Mouse (Mus musculus): ENCODE measurements around the gene Mis12. TPM values are rescaled to one million over a fixed set of nuclear protein-coding genes. Genes with fewer than 3 reads are reported as not detected.

Mis12 gene
- 67.8 and 73.9 TPM in 2 replicates for polyA plus RNA-seq (2016; fragmentation: Nextera tagmentation; extraction: Ambion mirVana)

DNA sequence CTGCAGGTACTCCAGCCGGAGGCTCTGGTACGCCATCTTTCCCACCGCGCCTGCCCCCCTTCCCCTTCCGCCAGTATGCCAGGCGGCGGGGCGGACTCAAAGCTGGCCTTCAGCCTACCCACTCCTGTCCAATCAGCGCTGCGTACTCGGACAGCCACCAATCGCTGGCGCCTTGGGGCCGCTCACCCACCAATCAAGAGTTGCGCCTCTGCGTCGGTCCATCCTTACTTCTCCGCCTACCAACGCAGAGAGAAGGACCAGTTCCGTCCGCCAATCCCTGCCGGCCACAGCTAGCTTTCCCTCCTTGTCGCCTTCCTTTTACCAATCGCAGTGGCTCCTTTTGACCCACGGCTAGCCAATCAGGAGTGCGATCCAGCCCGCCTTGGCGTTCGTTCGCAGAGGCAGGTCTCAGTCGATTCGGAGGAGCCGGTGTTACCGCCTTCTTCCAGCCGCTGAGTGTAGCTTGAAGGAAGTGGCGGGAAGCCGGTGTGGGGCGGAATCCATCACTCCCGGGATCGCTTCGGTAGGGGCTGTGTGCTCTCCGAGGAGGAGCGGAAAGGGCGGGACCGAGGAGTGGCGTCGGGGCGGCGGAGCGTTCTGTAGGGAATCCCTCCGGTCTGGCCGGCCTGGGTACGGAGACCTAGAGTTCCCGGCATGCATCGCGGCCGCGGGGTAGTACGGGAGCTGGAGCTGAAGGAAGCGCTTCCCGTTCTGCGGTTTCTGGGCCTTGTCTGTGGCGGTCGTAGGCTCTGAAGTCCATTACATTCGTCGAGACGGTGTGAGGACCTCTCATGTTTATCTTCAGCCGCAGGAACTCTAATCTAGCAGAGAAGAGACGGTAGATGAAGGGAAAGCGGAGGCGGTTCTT is at the start of gene Mis12, which contains the start of gene Derl2:
TSS of gene Mis12 (plus strand) at position 411 of the 868 bp plus-strand sequence.
TSS of gene Derl2 (minus strand) at position 641 of the 868 bp plus-strand sequence.
- peak; percentile 98 for DNase-seq (ENCODE audit: extremely low spot score, low spot score)
- Histone ChIP-seq H3K4me1 (peaks cover 39% of the 10 kb centered on the region), H3K9me3 (no peaks in the 10 kb centered on the region), H3K4me3 (peak within 1 kb of the TSS; percentile 87), H3K36me3 (replicated peaks) (peaks cover 43% of the 10 kb centered on the region), H3K27ac (peak within 1 kb of the TSS; percentile 97), H3K27me3 (ENCODE audit: poor library complexity, severe bottlenecking) (no peaks in the 10 kb centered on the region)
- WGBS, result under 1% methylated on average over 71 of the region's 71 CpGs

DNA sequence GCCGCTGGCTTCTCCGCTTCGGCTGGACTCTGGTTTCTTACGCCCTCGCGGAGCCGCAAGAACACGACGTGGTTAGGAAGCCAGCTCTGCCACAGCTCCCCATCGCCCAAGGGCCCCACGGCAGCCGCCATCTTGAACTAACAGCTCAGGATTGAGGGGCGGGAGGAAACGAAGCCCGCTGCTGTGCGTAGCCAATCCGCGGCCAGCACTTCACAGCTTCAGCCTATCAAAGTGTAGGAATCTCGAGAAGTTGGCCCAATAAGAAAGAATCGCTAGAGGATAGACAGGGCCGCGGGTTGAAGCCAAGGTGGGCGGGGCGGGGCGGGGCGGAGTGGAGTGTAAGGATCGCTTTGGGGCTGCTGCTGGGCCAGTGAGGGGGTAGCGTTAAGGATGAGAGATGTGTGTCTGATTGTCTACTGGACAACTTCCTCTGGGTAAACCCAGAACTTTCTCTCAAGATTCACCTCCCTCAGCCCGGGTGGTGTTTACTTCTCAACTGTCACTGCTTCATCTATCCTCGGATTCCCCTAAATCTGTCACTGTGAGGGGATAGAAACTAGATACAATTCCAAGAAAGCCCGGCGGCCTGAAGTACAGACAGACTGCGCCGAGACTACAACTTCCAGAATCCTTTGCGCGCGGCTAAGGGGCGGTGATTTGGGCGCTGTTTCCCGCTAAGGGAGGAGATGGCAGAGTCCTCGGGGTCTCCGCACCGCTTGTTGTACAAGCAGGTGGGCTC is 49.4 kb upstream of the Mis12 start, which contains the start of the genes Nup88 and Rpain:
TSS of gene Nup88 (minus strand) at position 153 of the 739 bp plus-strand sequence.
TSS of gene Rpain (plus strand) at position 393 of the 739 bp plus-strand sequence.
- Histone ChIP-seq H3K9me3 (no peaks in the 10 kb centered on the region), H3K4me3 (peak within 1 kb of the TSS; percentile 92), H3K27me3 (ENCODE audit: poor library complexity, severe bottlenecking) (no peaks in the 10 kb centered on the region), H3K4me1 (peaks cover 22% of the 10 kb centered on the region), H3K27ac (peak within 1 kb of the TSS; percentile 95), H3K36me3 (replicated peaks) (peaks cover 58% of the 10 kb centered on the region)
- under 1% methylated on average over 43 of the region's 43 CpGs for WGBS
- DNase-seq (ENCODE audit: extremely low spot score, low spot score), result peak; percentile 94

DNA sequence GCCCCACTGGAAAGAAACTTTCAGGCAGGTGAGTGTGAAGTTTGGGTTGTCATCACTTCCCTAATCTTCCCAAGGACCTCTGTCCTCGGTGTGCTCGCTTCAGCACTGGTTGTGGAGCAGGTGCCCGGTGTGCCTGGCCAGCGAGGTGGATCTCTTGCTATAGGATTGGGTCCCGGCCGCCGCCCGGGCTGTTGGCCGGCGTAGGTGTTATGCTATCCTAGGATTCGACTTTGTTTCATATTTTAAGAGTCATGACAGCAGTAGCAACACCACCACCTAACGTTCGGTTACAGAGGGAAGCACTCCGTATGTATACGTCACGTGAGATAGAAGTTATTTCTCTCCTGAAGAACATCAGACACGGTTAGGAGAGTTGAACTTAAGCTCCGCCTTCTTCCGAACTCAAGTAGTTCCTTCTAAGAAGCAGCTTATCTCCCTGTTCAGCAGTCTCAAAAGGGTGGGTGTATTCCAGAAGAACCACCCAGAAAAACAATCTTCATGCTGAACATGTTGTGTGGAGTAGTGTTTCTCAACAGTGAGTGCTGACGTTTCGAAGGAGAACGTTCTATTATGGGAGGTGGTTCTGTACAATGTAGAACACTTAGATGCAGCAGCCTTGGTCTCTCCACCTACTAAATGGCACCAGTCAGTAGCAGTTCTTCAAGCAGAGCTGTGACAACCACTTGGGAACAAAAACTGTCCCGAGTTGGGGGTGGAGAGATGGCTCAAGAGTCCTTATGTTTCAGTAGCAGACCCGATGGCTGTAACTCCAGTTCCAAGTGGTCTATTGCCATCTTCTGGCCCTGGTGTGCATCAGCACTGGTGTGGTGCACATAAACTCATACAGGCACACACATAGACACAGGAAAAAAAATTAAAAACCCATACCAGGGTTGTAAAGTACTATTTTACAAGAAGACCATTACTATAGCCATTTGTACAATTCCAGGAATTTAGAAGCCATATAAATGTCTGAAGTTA is 48.6 kb upstream of the Mis12 start:
- 19% methylated on average over 24 of the region's 24 CpGs for WGBS
- no peak for DNase-seq (ENCODE audit: extremely low spot score, low spot score)
- H3K36me3 ChIP-seq (replicated peaks), result peaks cover 58% of the 10 kb centered on the region
- peak overlapping the region; percentile 95 for H3K27ac ChIP-seq
- H3K4me3 ChIP-seq, result peak overlapping the region; percentile 92
- H3K9me3 ChIP-seq, result no peaks in the 10 kb centered on the region
- H3K4me1 ChIP-seq, result peaks cover 22% of the 10 kb centered on the region
- no peaks in the 10 kb centered on the region for H3K27me3 ChIP-seq (ENCODE audit: poor library complexity, severe bottlenecking)

DNA sequence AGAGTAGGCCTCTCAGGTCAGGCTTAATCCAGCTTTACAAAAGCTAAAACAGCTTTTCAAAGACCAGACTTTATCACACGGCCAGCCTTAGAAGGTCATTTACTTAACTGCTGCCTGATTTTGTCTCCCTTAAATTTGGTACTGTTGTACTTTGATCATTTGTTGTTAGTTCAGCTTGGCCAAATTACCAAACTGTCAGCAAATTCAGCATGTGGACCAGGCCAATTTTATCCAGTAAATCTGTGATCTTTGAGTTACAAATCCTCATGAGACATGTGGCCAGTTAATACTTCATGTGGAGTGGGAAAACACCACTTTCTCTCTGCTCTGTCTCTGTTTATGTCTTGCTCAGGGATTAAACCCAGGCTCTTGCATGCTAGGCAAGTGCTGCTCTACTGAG is 46.8 kb upstream of the Mis12 start:
- Histone ChIP-seq H3K27me3 (ENCODE audit: poor library complexity, severe bottlenecking) (no peaks in the 10 kb centered on the region), H3K27ac (no peak overlapping the region), H3K4me1 (peaks cover 22% of the 10 kb centered on the region), H3K36me3 (replicated peaks) (peaks cover 62% of the 10 kb centered on the region), H3K4me3 (no peak overlapping the region), H3K9me3 (no peaks in the 10 kb centered on the region)
- WGBS, result 72% methylated on average over 1 of the region's 1 CpGs
- no peak for DNase-seq (ENCODE audit: extremely low spot score, low spot score)

DNA sequence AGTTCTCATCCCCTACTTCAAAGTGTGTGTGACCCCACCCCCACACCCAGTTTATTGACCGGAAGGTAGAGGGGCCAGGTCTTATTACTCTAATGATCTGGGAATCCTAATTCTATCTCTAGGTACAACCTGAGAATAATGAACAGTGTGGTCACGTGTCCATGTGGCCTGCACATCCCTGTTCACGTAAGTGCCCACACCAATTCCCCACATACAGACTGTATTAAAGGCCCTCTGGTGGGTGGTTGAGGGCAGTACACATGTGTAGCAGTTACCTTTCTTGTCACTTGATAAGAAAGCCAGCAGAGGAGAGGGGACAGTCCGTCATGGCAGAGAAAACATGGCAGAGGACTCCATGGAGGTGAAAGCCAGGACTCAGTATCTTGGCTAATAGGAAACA is 45.5 kb upstream of the Mis12 start:
- no peak for DNase-seq (ENCODE audit: extremely low spot score, low spot score)
- Histone ChIP-seq H3K9me3 (no peaks in the 10 kb centered on the region), H3K27ac (no peak overlapping the region), H3K4me3 (no peak overlapping the region), H3K4me1 (peaks cover 11% of the 10 kb centered on the region), H3K27me3 (ENCODE audit: poor library complexity, severe bottlenecking) (no peaks in the 10 kb centered on the region), H3K36me3 (replicated peaks) (peaks cover 74% of the 10 kb centered on the region)
- WGBS, result 87% methylated on average over 4 of the region's 4 CpGs

DNA sequence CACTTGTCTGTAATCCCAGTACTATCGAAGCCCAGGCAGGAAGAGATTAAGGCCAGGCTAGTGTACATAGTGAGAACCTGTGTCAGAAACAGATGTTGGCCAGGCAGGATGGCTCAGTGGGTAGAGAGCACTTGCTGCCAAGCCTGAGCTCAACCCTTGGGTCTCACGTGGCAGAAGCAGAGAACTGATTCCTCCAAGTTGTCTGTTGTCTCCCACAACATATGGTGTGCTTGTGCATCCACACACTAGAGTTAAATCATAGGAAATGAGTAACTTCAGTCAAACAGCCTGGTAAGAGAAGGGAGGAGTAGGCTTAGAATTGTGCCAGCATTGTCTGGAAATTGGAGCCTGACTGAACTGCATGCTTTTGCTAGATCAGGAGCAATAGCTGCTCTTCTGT is 44.2 kb upstream of the Mis12 start:
- Histone ChIP-seq H3K27me3 (ENCODE audit: poor library complexity, severe bottlenecking) (no peaks in the 10 kb centered on the region), H3K9me3 (no peaks in the 10 kb centered on the region), H3K4me3 (no peak overlapping the region), H3K4me1 (peaks cover 8% of the 10 kb centered on the region), H3K27ac (no peak overlapping the region), H3K36me3 (replicated peaks) (peaks cover 86% of the 10 kb centered on the region)
- WGBS, result 77% methylated on average over 2 of the region's 2 CpGs
- DNase-seq (ENCODE audit: extremely low spot score, low spot score), result no peak

DNA sequence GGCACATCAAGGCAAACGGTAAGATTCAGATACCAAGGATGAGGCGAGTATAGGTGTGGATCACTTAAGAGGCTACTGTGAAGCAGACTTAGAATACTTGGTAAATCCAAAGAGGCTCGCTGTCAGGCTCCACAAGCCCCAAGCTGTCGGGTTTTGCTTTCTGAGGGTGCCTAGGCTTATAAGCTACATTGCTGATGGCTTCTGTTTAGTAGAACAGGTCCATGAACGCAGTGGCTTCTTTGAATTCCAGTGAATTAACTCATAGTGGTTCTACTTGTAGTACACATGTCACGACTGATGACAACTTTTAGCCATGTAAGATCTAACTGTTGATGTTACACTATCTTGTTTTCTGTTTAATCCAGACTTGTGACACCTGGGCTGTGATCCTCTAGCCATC is 42.1 kb upstream of the Mis12 start:
- no peak for DNase-seq (ENCODE audit: extremely low spot score, low spot score)
- H3K4me3 ChIP-seq, result no peak overlapping the region
- peaks cover 94% of the 10 kb centered on the region for H3K36me3 ChIP-seq (replicated peaks)
- no peaks in the 10 kb centered on the region for H3K9me3 ChIP-seq
- H3K27ac ChIP-seq, result no peak overlapping the region
- H3K27me3 ChIP-seq (ENCODE audit: poor library complexity, severe bottlenecking), result no peaks in the 10 kb centered on the region
- 88% methylated on average over 6 of the region's 6 CpGs for WGBS
- H3K4me1 ChIP-seq, result peaks cover 17% of the 10 kb centered on the region

DNA sequence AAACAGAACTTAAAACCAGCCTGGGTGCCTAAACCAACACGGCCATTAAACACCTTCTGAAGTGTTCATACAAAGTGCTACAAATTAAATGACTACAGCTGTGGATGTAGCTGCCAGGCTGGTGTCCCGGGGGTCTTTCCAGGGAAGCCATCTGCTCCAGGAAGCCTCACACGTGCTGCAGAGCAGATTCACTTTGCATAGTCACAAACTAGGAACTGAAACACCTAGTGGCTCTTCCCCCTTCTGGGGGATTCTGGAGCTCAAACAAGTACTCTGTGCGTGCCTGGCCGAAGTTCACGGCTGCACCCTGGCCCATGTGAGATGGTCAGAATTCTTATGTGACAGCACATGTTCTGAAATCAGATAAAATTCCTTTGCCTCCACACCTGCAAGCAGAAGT is 39.2 kb upstream of the Mis12 start:
- Histone ChIP-seq H3K27me3 (ENCODE audit: poor library complexity, severe bottlenecking) (no peaks in the 10 kb centered on the region), H3K4me1 (peaks cover 17% of the 10 kb centered on the region), H3K36me3 (replicated peaks) (peaks cover 78% of the 10 kb centered on the region), H3K27ac (no peak overlapping the region), H3K9me3 (no peaks in the 10 kb centered on the region), H3K4me3 (no peak overlapping the region)
- 95% methylated on average over 6 of the region's 6 CpGs for WGBS
- DNase-seq (ENCODE audit: extremely low spot score, low spot score), result no peak

DNA sequence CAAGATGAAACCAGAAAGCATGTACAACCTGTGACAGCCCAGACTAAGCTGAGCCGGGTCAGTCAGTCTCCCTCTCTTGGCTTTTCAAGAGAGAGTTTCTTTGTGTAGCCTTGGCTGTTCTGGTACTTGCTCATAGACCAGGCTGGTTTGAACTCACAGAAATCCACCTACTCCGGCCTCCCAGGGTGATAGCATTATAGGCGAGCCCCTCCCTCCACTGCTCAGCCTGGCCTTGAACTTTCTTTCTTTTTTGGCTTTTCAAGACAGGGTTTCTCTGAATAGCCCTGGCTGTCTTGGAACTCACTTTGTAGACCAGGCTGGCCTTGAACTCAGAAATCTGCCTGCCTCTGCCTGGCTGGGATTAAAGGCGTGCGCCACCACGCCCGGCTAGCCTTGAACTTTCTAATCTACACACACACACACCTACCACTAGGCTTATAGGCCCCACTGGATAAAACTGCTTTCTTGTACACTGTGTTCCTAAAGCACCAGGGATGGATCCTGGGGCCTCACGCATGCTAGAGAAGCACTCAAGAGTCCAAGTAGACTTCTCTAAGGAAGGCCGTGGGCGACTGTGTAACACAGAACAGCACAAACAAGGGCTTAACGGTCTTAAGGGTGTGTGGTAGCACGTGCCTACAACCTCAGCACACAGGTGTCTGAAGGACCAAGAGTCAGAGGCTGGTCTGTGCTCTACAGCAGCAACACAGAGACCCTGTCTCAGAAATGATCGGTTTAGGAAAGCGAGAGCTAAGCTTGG is 38.5 kb upstream of the Mis12 start:
- Histone ChIP-seq H3K4me3 (peak overlapping the region; percentile 99), H3K27me3 (ENCODE audit: poor library complexity, severe bottlenecking) (no peaks in the 10 kb centered on the region), H3K36me3 (replicated peaks) (peaks cover 78% of the 10 kb centered on the region), H3K27ac (no peak overlapping the region), H3K9me3 (no peaks in the 10 kb centered on the region), H3K4me1 (peaks cover 17% of the 10 kb centered on the region)
- WGBS, result 93% methylated on average over 14 of the region's 14 CpGs
- no peak for DNase-seq (ENCODE audit: extremely low spot score, low spot score)

DNA sequence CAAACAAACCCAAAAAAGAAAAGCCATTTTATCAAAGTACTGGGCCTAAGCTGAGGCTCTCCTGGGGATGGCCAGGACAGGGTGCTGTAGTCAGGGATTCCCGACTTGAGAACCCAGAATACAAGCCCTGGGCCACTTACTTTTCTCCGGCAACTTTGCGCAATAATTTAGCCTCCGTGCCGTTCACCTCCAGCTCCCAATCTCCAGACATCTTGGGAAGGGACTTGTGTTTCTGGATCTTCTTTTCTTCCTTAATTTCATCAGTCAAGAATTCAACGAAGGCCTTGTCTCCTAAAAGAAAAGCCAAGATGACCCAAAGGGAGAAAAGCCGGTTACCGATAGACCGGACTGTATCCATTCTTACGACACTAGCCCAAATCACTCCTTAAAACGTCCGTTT is 37.4 kb upstream of the Mis12 start:
- peaks cover 17% of the 10 kb centered on the region for H3K4me1 ChIP-seq
- H3K27ac ChIP-seq, result peak overlapping the region; percentile 94
- H3K9me3 ChIP-seq, result no peaks in the 10 kb centered on the region
- WGBS, result 15% methylated on average over 12 of the region's 12 CpGs
- H3K4me3 ChIP-seq, result peak overlapping the region; percentile 99
- DNase-seq (ENCODE audit: extremely low spot score, low spot score), result no peak
- peaks cover 78% of the 10 kb centered on the region for H3K36me3 ChIP-seq (replicated peaks)
- no peaks in the 10 kb centered on the region for H3K27me3 ChIP-seq (ENCODE audit: poor library complexity, severe bottlenecking)

DNA sequence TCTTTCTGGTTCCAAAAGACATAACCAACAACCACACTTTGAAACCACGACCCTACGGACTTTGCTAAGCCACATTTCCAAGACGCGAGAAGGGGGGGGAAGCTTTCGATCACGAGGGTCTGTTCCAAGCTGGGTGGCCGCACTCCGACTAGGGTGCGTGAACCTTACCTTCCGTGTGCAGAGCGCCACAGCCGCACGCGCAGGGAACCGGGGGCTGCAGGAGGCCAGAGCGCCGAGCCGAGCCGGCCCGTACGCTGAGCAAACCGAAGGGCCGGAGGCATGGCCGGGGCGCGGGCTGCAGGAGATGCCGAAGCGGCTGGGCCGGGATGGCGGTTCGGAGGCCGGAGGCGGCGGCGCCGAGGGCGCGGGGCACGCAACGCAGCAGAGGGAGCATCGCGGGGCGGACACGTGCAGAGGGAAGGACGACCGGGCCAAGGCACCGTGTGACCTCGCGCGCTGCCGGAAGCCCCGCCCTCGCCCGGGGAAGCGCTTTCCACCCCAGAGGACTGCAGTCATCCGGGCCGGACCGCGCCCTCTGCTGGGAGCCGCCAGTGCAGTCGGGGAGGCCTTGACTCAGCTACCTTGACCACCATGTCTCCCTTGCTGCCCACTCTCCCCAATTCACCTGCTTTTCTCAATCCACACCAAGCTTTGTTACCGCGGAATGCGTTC is 36.7 kb upstream of the Mis12 start, which contains the start of gene C1qbp:
TSS of gene C1qbp (minus strand) at position 470 of the 672 bp plus-strand sequence.
- Histone ChIP-seq H3K9me3 (no peaks in the 10 kb centered on the region), H3K4me1 (peaks cover 17% of the 10 kb centered on the region), H3K4me3 (peak within 1 kb of the TSS; percentile 99), H3K27me3 (ENCODE audit: poor library complexity, severe bottlenecking) (no peaks in the 10 kb centered on the region), H3K27ac (peak within 1 kb of the TSS; percentile 94), H3K36me3 (replicated peaks) (peaks cover 78% of the 10 kb centered on the region)
- DNase-seq (ENCODE audit: extremely low spot score, low spot score), result peak; percentile 92
- WGBS, result under 1% methylated on average over 64 of the region's 64 CpGs

Measured in forebrain, embryonic 10.5 days (tissue).